Mouse (Mus musculus) pancreas, adult 10 weeks (tissue): ENCODE data around the gene Fam135a. TPM values are rescaled to one million over a fixed set of nuclear protein-coding genes. Genes with fewer than 3 reads are reported as not detected.

Experiments used
- polyA plus RNA-seq: library from polyadenylated mRNA; stranded (reverse); fragments of 350-450 nt; fragmentation: Illumina TruSeq; extraction: RNeasy Lipid Tissue Mini Kit (QIAGEN cat#74804); gene quantifications from one replicate; pipeline ENCODE4 v1.2.3, GENCODE M21; 2015; ENCODE audit warnings: low read depth, low replicate concordance; ENCODE audit not compliant: insufficient read depth

Fam135a gene
- 7.4 TPM for polyA plus RNA-seq

GRCm38 (mm10) chr1:24099926-24100869 lies at the start of gene Fam135a:
Gene Fam135a (minus strand): TSS chr1:24100341.

GRCm38 (mm10) chr1:24005070-24005804 lies 94.9 kb downstream of the Fam135a start, which contains the start of gene Sdhaf4:
Gene Sdhaf4 (minus strand): TSS chr1:24005656.

Other genes starting within 250 kb of the Fam135a start
- 23.4 TPM for gene Smap1, start 178.0 kb downstream of the Fam135a start, polyA plus RNA-seq
- 4.7 TPM for gene Sdhaf4, start 94.7 kb downstream of the Fam135a start, polyA plus RNA-seq
- not detected for gene Col9a1, start 77.3 kb upstream of the Fam135a start, polyA plus RNA-seq